Mouse (Mus musculus): ENCODE results near the gene Hoxa7. TPM values are rescaled to one million over a fixed set of nuclear protein-coding genes. Genes with fewer than 3 reads are reported as not detected.

Gene Hoxa7
- total and polyA plus RNA-seq, 2 experiments from 2014 or later: not detected

DNA sequence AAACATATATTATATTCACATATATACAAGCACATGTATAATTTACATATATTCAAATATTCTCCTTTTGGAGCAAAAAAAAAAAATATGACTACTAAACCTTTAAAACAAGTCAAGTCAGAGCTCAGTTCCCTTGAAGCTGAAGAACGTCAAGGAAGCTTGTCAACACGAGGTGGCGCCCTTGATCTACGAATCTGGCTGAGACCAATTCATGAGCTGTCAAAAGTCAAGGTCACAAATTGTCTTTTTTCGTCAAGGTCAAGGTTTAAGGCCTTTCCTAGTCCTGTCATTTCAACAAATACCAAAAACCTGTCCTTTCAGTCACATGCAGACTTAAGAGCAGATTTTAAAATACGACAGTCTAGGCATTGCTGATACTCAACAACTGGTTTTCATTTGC is 35.3 kb upstream of the Hoxa7 start:
- Histone ChIP-seq H3K4me1 (ENCODE audit: insufficient read depth, low read length) (no peaks in the 10 kb centered on the region), H3K27ac (ENCODE audit: low read depth, low read length) (no peak overlapping the region), H3K9ac (replicated peaks; ENCODE audit: low read length, poor library complexity, severe bottlenecking) (no peak overlapping the region), H3K4me2 (ENCODE audit: low read depth, low read length, poor library complexity, severe bottlenecking) (no peak overlapping the region), H3K36me3 (ENCODE audit: insufficient read depth, low read length) (no peaks in the 10 kb centered on the region), H3K27me3 (ENCODE audit: insufficient read depth, low read length) (peaks cover 71% of the 10 kb centered on the region), H3K4me3 (ENCODE audit: low read depth, low read length) (no peak overlapping the region), H3K9me3 (ENCODE audit: low read length) (no peaks in the 10 kb centered on the region)
- WGBS: 0% methylated on average over 6 of the region's 6 CpGs
- DNase-seq (ENCODE audit: low spot score) (peak; percentile 81), ATAC-seq (ENCODE audit: low FRiP score) (no peak)
- TF ChIP-seq CTCF (IDR thresholded peaks at IDR 0.05): peak; percentile 84

DNA sequence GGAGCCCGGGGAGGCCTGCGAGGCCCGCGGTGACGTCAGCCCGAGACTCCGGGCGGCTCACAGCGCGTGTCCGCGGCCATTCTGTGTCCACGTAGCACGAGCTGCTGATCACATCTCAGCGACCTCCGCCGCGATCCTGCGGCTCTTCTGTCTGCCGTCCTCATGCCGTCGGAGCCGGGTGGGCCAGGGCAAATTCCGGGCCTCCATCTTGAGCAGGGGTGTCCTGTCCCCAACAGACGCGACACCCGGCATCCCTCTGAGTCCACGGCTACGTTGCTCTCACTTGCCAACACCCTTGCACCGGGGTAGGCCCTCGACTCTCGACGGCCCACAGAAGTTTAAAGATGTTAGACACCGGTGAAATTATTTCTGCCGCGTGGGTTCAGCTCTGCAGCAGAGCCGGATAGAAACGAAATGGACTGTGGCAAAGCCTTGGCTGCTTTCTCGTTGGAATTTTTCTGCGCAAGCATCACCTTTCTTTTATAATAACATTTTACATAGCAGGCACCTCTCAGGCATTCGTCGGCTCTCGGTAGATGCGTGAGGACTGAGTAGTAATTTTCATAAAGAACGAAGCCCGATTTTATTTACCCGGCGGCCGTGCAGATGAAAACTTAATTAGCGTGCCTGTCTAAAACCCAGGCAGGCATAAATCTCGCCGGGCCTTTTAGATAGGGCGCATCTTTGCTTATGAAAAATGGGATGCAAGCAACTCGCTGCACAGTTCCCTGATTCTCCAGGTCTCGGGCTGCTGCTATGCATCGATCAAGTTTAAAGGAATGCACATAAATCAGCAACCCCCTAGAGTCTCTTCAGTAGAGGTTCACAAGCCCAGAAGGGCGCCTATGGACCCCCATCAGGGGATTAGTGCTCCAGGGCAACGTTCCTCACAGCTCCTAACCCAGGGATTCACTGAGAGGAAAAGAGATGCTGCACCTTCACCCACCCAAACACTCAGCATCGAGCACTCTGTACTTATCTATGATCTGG is 32.2 kb upstream of the Hoxa7 start:
- no peak for ATAC-seq (ENCODE audit: low FRiP score)
- Histone ChIP-seq H3K4me1 (ENCODE audit: insufficient read depth, low read length) (no peaks in the 10 kb centered on the region), H3K4me3 (ENCODE audit: low read depth, low read length) (no peak overlapping the region), H3K27me3 (ENCODE audit: insufficient read depth, low read length) (peaks cover 75% of the 10 kb centered on the region), H3K27ac (ENCODE audit: low read depth, low read length) (no peak overlapping the region), H3K9ac (replicated peaks; ENCODE audit: low read length, poor library complexity, severe bottlenecking) (no peak overlapping the region), H3K9me3 (ENCODE audit: low read length) (no peaks in the 10 kb centered on the region), H3K4me2 (ENCODE audit: low read depth, low read length, poor library complexity, severe bottlenecking) (no peak overlapping the region), H3K36me3 (ENCODE audit: insufficient read depth, low read length) (no peaks in the 10 kb centered on the region)
- DNase-seq (ENCODE audit: low spot score): no peak
- no peak for TF ChIP-seq CTCF (IDR thresholded peaks at IDR 0.05)
- WGBS: 1% methylated on average over 59 of the region's 59 CpGs

DNA sequence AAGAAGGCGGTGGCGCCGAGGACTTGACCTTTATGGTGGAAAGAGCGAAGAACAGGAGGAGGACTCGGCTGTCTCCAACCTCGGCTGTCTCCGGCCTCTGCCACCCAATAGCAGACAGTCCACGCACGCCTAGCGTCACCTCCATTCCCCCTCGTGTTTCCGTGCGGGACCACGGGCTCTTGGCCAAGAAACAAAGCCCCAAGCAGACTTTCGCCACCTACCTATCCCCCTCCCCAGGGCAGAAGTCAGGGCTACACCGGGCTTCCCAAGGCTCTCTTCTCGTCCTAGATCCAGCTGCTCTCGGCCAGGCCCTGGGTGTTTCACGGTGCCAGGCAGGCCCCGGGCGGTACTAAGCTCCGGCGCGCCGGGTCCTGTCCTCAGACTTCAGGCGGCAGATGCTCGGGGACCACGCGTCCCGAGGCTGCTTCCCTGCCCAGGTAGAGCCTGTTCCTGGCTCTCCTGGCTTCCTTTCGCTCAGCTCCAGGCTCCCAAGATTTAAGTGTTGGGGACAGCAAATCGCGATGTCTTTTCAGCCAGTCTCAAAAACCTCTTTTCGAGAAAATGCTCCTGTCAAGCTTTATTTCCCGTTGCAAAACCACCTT is 31.2 kb upstream of the Hoxa7 start:
- no peak for TF ChIP-seq CTCF (IDR thresholded peaks at IDR 0.05)
- Histone ChIP-seq H3K4me2 (ENCODE audit: low read depth, low read length, poor library complexity, severe bottlenecking) (no peak overlapping the region), H3K4me3 (ENCODE audit: low read depth, low read length) (no peak overlapping the region), H3K4me1 (ENCODE audit: insufficient read depth, low read length) (no peaks in the 10 kb centered on the region), H3K9me3 (ENCODE audit: low read length) (no peaks in the 10 kb centered on the region), H3K9ac (replicated peaks; ENCODE audit: low read length, poor library complexity, severe bottlenecking) (no peak overlapping the region), H3K27me3 (ENCODE audit: insufficient read depth, low read length) (peaks cover 80% of the 10 kb centered on the region), H3K36me3 (ENCODE audit: insufficient read depth, low read length) (no peaks in the 10 kb centered on the region), H3K27ac (ENCODE audit: low read depth, low read length) (no peak overlapping the region)
- WGBS: under 1% methylated on average over 35 of the region's 35 CpGs
- ATAC-seq (ENCODE audit: low FRiP score): no peak
- DNase-seq (ENCODE audit: low spot score): no peak

DNA sequence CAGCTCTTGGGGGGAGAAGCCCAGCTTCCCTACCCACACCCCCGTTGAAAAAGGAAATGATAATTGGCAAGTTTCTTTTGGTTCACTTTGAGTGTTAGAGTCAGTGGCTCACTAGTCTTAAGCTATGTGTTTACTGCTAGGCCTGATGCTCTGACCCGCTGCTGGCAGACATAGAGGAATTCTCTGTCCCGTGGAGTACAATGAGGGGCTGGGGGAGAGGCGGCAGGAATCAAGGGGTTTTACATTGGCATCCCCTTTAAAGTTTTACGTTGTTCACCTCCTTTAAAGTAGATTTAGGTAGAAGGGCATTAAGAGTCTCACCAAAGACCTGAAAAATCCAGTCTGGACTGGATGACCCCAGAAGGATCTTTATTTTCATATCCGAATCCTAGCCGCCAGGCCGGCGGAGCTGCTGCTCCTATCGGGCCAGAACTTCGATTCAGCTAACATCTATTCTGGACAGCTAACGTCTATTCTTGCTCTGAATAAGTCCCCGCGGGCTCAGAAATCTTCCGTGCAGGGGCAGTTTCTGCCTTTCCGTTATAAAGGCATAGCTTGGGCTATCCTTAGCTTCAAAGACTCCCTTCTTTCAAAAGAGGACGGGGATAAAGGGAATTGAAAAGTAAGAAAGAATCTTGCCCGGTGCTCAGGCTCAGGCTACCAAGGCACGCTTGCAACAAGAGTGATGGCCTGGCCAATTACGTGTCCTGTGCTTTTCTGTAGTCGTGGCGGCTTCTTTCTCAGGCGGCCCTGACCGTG is 30.5 kb upstream of the Hoxa7 start:
- Histone ChIP-seq H3K36me3 (ENCODE audit: insufficient read depth, low read length) (no peaks in the 10 kb centered on the region), H3K9me3 (ENCODE audit: low read length) (no peaks in the 10 kb centered on the region), H3K4me2 (ENCODE audit: low read depth, low read length, poor library complexity, severe bottlenecking) (no peak overlapping the region), H3K4me3 (ENCODE audit: low read depth, low read length) (no peak overlapping the region), H3K9ac (replicated peaks; ENCODE audit: low read length, poor library complexity, severe bottlenecking) (no peak overlapping the region), H3K4me1 (ENCODE audit: insufficient read depth, low read length) (no peaks in the 10 kb centered on the region), H3K27ac (ENCODE audit: low read depth, low read length) (no peak overlapping the region), H3K27me3 (ENCODE audit: insufficient read depth, low read length) (peaks cover 85% of the 10 kb centered on the region)
- 1% methylated on average over 24 of the region's 24 CpGs for WGBS
- no peak for TF ChIP-seq CTCF (IDR thresholded peaks at IDR 0.05)
- DNase-seq (ENCODE audit: low spot score) (no peak), ATAC-seq (ENCODE audit: low FRiP score) (no peak)

DNA sequence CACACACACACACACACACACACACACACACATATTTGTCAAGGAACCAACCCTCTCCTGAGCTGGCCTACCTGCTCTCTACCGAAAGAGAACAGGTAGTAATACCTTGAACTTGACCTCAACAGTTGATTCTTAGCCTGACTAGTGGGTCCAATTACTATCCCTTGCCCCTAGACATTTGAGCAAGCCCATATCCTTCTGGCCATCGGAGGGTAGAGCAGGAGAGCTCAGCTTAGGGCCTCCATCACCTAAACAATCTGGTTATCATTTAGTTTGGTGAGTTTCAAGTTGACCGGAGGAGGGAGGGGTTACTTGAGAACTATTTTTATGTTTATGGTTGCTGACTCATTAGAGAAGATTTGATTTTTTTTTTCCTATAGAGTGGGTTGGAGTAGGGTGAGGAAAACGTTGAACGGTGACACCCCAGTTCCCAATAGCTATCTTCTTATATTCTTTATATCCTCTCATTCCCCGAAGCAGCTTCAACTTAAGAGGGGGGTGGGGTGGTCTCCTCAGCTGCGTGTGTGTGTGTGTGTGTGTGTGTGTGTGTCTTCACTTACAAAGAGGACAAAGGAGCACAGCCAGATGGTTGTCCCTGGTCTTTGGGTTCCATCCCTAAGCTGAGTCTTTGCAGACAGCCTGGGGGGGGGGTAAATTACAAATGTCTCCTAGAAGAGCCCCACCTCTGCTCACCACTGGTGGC is 29.7 kb upstream of the Hoxa7 start:
- H3K27me3 ChIP-seq (ENCODE audit: insufficient read depth, low read length): peaks cover 86% of the 10 kb centered on the region
- TF ChIP-seq CTCF (IDR thresholded peaks at IDR 0.05): no peak
- DNase-seq (ENCODE audit: low spot score) (no peak), ATAC-seq (ENCODE audit: low FRiP score) (no peak)
- no peaks in the 10 kb centered on the region for H3K36me3 ChIP-seq (ENCODE audit: insufficient read depth, low read length)
- no peak overlapping the region for H3K27ac ChIP-seq (ENCODE audit: low read depth, low read length)
- H3K9ac ChIP-seq (replicated peaks; ENCODE audit: low read length, poor library complexity, severe bottlenecking): no peak overlapping the region
- no peak overlapping the region for H3K4me2 ChIP-seq (ENCODE audit: low read depth, low read length, poor library complexity, severe bottlenecking)
- 6% methylated on average over 7 of the region's 7 CpGs for WGBS
- no peaks in the 10 kb centered on the region for H3K4me1 ChIP-seq (ENCODE audit: insufficient read depth, low read length)
- no peak overlapping the region for H3K4me3 ChIP-seq (ENCODE audit: low read depth, low read length)
- no peaks in the 10 kb centered on the region for H3K9me3 ChIP-seq (ENCODE audit: low read length)
